Mouse (Mus musculus) fat pad, adult 2 months (tissue): ENCODE results near the gene Osm.

Source experiments
- DNase-seq: peaks from one replicate; pipeline ENCODE4 v3.0.0-alpha.2; 2011; ENCODE audit warnings: low read depth, low spot score; ENCODE audit errors: extremely low read depth

Osm gene

DNA sequence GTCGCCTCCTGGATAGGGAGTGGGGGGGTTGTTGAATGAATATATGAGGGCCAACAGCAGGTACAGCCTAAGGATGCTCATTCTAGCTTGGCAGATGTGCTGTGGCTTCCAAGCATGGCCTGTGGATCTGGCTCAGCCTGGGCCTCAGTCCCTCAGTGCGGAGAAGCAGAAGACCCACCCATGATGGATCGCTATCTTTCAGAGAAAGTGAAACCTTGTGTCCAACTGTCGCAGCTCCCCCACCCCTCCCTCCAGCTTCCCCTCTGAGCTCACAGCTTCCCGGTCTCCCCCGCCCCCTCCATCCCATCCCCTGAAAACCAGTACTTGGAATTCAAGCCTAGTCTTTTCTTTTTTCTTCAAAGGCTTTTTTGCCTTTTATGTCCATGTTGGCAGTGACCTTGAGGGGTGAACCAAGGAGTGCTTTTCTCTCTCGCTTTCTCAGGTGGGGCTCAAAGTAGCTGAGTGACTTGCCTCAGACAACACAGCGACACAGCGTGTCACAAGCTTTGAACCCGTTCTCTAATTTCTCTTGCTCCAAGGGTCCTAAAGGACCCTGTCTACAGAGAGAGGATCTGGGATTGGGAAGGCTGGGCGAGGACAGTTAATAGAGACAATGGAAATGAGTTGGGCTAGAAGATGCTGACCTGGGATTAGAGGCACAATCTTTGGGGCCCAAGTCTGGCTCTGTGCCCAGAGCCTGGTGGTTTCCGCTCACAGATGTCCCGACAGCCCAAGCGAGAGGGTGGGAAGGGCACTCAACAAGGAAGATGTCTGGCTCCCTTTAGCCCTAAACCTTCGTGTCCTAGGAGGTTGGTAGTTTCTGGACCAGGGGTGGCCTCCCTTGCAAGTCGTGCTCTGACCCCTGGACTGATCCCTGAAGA lies at the start of gene Osm:
TSS of gene Osm (plus strand) at position 756 of the 881 bp plus-strand sequence.
- DNase-seq = no peak

DNA sequence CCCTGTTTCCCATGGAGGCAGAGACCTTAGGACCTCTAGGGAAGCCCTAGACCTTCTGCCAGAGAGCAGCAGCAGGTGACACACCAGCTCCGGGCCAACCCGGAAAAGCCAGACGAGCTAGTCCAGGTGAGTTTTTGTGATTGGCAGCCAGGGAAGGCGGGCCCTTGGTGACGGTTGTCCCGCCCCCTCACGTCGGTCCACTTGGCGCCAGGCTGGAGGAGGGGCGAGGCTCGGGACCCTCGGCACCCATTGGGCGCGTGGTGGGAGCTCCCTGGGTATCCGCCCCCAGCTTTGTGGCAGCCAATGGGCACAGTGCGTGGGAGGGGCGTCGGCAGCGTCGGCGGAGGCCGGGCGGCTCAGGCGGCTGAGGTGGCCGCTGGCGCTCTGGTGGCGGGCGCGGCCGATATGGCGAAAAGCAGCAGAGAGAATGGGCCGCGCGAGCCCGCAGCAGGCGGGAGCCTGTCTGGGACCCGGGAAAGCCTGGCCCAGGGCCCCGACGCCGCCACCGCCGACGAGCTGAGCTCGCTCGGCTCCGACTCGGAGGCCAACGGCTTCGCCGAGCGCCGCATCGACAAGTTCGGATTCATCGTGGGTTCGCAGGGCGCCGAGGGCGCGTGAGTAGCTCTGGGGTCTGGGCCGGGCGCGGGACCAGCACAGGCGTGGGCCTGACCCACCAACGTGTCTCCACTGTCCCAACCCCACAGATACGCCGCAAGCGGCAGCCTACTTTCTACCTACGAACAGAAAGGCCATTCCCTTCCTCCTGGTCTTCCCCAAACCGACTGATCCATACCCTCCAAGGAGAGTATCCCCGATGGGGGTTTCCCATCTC lies 49.5 kb upstream of the Osm start, which contains the start of gene Tbc1d10a:
TSS of gene Tbc1d10a (plus strand) at position 304 of the 832 bp plus-strand sequence.
- DNase-seq = peak; percentile 81

DNA sequence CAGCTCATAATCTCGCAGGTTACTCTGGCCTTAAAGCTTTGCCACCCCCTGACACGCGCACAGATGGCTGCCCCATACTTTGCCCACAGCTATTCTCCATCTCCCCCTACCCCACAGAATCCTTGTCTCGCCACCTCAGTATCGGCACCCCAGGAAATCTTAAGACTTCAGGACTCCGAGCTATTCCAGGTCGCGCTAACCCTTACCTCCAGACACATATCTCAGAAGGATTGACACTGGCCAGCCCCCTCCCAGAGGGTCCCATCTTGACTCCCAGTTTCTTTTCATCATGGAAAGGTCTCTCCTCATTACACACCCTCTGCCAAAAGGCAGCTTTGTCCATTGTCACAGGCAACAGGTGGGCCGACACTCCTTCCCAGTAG lies 48.9 kb upstream of the Osm start:
- DNase-seq = no peak

DNA sequence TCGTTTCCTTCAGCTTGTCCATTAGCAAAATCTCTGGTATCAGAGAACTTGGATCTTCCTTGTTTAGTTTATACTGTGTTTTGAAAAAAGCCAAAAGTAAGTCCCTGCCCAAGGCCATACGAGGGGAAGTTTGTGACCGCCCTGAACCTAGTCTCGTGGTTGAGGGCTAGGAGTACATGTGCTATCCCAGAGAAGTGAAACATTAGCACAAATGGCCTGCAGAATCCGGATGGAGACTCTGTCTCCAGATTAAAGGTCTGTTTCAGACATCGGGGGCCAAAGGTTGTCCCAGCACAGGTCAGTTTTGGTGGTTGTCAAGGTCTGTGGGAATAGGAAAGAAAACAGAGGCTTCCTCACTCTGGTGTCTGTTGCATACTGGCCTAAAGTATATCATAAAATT lies 47.0 kb upstream of the Osm start:
- DNase-seq = no peak

DNA sequence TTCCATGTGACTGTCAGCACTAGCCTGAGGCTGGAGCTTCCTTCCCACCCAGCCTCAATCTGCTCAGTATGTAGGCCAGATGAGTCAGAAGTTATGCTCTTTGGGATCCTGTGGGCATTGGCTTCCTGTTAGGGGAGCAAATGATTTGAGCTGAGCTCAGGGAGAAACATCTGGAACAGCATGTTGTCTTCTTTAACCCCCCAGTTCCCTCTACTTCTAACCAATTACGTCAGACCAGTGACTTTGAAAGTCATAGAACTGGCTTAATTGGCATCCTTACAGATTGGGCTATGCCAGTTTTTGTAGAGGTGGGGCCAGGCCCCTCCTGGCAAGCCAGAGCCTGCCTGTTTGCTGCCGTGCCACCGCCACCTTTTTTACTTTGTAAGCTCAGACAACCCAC lies 45.5 kb upstream of the Osm start:
- no peak for DNase-seq

DNA sequence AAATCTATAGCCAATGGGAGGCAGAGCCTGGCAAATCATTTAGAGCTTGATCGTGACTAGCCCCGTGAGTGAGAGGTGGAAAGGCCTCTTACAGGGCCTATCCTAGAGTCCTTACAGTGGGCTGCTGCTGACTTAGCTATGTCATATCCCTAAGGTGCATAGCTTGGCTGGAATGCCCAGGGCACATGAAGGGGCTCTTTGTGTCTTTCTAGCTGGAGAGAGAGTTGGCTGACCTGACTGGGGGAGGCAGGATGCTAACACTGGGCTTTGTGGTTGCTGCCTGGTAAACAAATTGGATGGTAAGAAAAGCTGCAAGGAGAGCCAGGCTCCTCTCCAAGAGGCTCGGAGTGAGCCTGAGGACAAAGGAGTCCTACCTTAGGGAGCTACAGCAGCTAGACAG lies 43.5 kb upstream of the Osm start:
- DNase-seq = no peak

DNA sequence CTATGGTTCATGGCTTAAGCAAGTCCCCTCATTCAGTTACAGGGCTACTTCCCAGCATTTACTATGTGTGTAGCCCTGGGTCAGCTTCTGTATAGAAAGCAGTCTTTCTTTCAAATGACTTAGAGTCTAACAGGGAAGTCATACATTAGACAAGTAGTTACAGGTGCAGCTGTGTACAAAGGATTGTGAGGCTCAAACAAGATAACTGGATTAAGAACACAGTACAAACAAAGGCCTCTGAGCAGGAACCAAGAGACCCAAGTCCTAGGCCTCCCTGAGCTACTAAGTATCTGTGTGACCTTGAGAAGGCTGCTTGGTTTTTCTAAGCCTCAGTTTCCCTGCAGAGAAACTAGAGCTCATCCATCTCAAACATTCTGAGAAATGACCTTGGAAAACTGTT lies 42.8 kb upstream of the Osm start:
- no peak for DNase-seq

DNA sequence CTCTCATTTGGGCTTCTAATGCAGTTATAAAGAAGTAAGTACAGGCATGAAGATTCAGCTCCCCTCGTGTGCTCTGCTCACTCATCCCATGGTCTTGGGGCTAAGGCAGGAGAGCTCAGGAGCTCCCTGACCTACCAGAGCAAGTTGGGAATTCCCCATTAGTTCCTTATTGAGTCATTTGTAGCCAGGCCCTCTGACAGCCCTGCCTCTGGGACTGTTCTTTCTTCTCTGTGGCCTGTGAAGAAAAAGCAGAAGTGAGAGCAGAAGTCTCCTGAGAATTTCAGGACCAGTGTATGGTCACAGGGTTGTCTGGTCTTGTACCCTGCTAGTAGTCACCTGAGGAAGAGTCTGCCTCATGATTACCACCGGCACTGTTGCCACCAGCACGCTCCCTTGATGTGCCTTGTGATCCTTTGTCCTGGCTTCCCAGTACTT lies 40.6 kb upstream of the Osm start:
- no peak for DNase-seq

DNA sequence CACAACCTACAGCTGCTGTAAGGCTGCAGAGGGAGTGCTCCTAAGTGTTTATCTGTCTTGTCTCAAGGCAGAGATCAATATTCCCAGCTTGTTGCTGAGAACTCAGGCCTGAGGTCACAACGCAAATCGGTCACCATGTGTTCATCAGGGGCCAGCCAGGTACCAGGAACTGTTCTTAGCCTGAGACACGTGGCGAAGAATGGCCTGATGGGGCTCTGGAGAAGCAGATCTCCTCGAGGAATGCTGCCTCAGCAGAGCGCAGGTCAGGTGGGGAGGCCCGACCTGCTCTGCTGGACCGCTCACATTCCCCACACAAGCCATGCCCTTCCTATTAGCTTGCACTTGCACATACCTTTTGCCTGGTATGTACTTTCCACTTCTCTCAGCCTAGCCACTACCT lies 39.6 kb upstream of the Osm start:
- DNase-seq = no peak

DNA sequence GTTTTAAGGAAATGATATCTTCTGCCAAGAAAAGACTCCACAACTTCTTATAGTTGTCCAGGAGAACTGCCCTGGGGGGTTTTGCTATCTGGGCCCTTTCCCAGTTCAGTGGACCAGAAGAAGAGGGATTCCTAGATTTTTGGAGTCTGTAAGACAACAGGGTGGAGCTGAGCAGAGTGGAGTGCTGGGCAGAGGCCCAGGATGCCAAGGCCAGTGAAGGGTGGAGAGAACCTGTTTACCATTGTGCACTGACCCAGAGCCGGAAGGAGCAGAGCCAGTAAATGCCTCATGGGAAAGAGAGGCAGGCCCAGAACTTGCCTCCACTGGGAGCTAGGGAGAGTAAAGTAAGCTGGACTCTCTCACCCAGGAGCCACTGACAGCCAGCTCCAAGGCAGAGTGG lies 38.5 kb upstream of the Osm start:
- DNase-seq = no peak

DNA sequence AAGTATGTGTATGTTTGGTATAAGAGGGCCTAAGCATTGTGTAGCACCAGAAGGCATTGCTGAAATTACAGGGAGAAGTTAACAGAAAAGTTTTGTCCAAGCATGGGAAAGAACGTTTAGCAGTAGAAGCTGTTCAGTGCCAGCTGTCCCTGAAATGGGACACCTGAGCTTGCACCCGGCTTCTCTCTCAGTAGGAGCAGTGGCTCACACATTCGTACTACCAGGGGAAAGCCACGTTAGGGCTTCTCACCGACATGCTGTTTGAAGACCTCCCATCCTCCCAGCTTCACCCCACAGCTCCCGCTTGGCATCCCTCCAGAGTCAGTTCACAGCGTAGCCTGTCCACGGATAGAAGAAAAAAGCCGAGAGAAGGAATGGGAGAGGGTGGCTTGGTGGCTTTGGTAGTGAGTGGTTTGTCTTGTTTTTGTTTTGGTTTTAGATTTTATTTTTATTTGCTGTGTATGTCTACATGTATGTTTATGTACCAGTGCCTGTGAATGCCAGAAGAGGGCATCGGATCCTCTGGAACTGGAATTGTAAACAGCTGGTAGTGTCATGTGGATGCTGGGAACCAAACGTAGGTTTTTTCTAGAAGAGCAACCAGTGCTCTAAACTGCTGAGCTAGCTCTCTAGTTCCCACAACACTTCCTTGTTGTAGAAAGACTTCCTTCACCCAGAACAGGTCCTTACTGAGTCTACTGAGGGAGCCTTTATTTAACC lies 34.1 kb upstream of the Osm start:
- no peak for DNase-seq

DNA sequence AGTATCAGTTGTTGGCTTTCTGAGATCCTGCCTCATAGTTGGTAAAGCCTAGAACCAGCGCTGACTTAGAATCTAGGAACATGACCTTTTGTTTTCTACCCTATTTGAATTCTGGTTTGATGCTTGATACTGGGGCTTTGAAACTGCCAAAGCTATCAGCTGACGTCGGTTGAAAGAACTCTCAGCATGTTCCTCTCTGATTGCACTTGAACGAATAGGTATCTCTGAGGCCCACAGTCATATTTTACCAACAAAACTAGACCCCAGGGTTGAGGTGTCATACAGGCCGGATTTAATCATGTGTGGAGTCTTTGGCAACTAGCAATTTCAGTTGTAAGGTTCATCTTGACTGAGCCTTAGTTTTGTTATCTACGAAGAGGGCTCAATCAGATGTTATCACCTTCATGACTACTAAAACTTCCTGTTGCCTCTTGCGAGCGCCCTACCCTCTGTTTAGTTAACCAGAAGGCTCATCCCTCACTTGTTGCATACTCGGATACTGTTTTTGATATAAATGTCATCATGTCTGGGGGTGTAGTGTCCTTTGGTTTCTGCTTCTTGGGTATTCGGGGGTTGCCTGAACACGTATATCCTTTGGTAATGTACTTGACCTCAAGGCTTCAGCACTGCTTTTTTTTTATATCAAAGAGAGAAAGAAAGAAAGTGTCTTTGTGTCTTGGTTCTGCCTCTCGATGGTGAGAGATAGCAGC lies 33.1 kb upstream of the Osm start:
- no peak for DNase-seq

DNA sequence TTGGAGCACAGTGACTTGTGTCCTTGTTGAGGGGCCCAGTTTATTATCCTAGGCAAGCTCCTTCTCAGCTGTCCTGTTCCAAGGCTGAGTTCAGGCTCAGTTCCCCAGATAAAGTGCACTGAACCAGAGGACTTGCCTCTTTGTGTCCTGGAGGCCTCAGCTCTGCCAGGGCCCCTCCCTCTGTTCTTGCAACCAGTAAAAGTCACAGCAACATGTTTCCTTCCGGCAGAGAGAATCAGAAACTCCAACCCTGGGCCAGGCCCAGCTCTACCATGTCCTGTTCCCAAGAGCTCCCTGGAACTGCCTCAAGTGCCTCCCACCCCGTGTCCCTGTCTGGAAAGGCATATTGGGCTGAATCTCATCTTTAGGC lies 32.5 kb upstream of the Osm start:
- peak; percentile 56 for DNase-seq

DNA sequence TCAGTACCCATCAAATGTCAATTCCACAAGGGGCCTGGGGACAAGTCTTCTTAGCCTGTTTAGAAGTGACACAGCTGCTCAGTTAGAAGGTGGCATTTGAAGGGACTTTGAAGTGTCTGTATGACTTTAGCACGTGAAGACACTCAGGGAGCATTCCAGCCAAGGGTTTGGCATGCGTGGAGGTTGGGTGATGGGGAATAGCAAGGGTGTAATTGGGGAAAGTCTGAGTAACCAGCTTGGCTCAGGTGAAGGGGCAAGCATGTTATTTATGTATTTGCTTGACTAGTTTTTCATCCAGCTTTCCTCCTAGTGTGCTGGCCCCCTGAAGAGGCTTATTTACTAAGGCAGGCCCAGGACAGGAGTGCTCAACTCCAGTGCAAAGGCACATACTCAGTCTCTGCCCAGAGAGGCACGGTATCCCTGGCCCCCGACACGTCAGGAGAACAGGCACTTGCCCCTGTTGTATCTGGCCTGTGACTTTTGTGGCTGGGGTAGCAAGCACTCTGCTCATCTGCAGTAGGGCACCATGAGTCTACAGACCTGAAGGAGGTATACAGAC lies 31.0 kb upstream of the Osm start:
- no peak for DNase-seq

DNA sequence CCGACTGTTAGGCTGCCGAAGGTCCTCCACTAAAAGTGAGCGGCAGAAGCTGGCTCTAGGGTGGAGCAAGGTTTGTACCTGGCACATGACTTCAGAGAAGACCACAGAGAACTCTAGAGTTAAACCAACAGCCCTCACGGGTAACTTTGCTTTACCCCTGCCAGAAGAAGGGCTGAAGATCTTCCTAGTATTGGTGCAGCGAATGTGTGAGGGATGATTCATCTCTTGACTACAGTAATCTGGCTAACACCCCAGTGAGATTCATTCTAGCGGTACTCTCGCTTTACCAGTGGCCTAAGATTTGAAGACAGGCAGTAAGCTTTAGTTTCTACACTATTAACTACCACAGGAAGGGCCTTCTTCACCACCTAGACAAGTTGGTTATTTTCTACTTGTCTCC lies 30.3 kb upstream of the Osm start:
- DNase-seq = no peak

DNA sequence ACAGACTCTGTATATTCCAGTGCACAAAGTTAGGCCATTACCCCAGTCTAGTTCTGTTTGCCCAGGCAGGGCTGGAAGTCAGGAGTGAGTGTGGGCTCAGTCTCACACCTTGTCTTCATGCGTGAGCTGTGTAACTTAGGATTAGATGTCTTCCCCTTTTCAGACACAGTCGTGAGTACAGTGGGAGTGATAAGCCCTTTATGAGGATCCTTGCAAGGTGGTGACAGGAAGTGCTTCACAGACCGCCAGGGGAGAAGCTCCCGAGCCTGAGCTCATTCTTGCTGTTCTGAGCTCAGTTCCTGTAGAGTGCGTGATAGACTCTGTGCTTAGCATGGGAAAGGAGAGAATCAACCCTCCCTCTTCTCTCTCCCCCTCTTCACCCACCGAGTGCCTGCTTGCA lies 29.7 kb upstream of the Osm start:
- no peak for DNase-seq

DNA sequence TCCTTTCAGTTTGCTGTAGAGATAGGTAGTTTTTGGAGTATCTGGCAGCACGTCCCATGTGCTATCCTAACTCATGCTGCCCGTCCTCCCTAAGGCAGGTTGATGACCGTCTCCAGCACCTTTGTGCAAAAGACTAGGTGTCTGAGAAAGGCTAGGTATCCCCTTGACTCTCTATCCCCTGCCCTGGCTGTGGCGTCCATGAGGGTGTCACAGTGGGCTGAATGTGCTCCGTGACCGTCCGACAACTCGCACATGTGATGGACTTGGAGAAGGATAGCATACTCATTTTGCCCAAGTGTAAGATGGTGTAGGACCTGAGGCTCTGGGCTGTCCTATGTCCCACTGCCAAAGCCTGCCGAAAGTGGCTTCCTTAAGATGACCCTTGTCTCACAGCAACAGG lies 28.6 kb upstream of the Osm start:
- no peak for DNase-seq

DNA sequence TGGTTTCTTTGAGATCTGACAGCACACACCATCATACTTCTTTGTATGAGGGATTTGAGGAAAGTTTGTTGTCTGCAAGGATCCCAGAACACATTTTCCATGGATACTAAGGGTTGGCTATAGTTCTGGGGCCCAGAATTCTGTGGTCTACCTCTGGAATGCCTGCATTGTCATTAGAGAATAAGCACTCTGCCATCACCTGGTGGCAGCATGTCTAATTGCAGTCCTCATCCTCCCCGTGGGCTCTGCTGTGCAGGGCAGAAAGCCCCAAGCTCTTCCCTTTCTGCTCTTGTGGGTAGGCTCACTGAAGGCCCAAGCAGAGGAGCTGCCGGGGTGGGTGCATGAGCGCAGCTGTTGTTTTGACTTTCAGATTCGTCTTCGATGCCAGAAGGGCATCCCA lies 26.7 kb upstream of the Osm start:
- no peak for DNase-seq

DNA sequence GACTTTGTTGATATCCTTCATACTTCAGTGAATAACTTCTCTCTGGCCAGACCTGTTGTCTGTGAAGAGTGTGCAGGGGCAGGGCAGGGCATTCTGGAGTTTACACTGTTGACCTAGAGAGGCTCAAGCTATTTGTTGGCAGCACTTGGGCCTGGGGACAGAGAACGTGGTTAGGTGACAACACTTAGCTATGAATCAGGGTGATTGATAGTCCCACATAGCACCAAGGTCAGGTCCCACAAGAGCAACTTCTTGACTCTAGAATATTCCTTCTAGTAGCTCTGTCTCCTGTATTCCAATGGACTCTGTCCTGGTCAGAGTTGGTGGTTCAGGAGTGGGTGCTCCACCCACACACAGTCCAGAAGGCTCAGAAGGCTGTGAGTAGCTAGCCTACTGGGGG lies 25.4 kb upstream of the Osm start:
- DNase-seq = no peak

DNA sequence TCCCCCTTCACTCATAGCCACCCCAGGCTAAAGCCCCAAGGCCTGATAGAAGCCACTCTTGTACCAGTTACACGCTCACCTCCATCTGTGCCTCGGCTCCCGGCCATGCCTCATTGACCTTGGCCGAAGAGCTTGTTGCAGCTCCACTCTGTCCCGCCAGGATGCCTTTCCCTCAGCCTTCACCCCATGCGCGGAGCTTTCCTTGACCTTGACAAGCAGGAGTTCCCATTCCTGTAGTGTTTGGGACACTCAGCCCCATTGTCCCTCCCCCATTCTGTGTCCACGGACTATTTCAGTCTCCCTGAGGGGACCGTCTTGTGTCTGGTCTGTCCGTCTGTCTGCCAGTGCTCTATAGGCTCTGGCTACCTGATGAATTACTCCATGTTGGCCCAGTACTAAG lies 23.1 kb upstream of the Osm start:
- no peak for DNase-seq

DNA sequence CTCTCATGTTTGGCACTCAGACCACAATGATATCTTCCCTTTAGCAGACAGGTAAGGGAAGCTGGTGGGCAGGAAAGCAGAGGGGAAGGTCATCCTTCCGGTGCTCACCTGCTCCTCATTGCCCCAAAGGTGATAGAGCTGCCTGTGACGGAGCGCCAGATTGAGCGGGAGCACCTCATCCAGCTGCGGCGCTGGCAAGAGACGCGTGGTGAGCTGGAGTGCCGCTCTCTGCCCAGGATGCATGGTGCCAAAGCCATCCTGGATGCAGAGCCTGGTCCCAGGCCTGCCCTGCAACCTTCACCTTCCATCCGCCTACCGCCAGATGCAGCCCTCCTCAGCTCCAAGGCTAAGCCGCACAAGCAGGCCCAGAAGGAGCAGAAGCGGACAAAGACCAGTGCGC lies 21.6 kb upstream of the Osm start:
- no peak for DNase-seq
